Mouse (Mus musculus) heart, adult 9 months (tissue): ENCODE data around the gene Rps15.

Experiments used
- DNase-seq, 2 experiments: peaks; one replicate each; pipeline ENCODE4 v3.0.0; 2022; ENCODE audit warnings: low spot score in 2 of 2

Gene Rps15

GRCm38 (mm10) chr10:80341491-80342304 lies 49.4 kb downstream of the Rps15 start:
- no peak for DNase-seq

- DNase-seq, result no peak
Measured at GRCm38 (mm10) chr10:80342305-80342748, 50.1 kb downstream of the Rps15 start.

GRCm38 (mm10) chr10:80342749-80343424 lies 50.6 kb downstream of the Rps15 start:
- DNase-seq, result no peak

- DNase-seq, result no peak
Measured at GRCm38 (mm10) chr10:80343425-80343895, 51.2 kb downstream of the Rps15 start.
